Mouse (Mus musculus): ENCODE measurements at regions not wholly inside any gene's neighbourhood (a gene's known extent, or its start where the extent isn't known, plus 50 kb on each side); places are given as distances from the start of the nearest gene placed in this dataset.

- TF ChIP-seq POLR2A (IDR thresholded peaks at IDR 0.05; ENCODE audit: low read depth, low read length) (no peak), CTCF (IDR thresholded peaks at IDR 0.05; ENCODE audit: extremely low read depth, insufficient read length, insufficient replicate concordance, low read depth, low read length) (no peak)
Measured at GRCm38 (mm10) chr16:95100954-95101353, 103.5 kb upstream of the Kcnj6 start.
